Mouse (Mus musculus): Measurements from ENCODE around the gene Pde6c.

DNA sequence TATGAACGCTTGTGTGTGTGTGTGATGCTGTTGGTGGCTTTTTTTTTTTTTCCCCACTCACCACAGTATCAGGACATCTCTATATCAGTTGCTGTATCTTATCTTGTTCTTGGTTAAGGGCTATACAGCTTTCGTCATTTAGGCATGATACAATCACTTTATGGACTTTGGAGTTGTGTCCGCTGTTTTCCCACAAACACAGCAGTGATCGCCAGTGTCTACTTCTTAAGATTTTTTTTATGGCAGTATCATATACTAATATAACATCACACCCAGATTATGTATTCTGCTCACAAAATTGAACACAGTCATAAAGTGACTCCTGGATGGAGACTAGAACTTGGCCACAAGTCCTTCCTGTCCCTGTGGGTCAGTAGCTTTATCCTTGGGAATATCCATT lies 24.7 kb upstream of the Pde6c start:
- TF ChIP-seq CTCF (IDR thresholded peaks at IDR 0.05; ENCODE audit: control insufficient read depth, insufficient read depth, insufficient replicate concordance, low read depth, low read length) (no peak), POLR2A (IDR thresholded peaks at IDR 0.05; ENCODE audit: control insufficient read depth, low read depth, low read length) (no peak)

All from testis, adult 2 months (tissue).